14 mouse cellular contexts compared by ENCODE assay signal in the genomic region with DNA sequence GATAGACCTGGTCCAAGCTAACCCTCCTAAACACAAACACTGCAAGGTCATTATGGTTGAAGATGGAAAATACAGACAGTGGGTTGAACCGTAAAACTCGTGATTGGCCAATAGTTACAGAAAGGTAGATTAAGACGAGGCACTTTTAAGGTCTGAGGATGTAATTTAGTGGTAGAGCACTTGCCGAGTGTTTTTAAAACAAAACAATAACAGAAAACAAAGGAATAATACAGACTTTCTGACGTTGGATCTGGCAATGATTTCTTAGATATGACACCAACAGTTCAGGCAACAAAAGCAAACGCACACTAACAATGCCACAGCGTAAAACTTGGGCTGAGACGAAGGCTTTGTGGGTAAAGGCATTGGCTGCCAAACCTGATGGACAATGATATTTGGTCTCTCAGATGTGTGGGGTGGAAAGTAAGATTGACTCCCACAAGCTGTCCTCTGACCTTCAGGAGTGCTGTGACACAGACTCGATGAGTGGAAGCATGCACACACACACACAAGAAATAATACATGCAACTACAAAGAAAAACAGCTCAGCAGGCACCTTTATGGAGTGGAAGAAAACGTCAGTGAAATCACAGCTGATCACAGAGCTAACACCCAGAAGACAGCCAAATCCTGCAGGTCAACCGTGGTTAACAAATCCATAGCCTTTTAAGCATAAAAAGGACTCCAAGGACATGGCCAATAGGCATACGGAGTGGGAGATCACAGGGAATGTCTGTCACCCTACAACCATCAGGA. TPM values are rescaled to one million over a fixed set of nuclear protein-coding genes. Genes with fewer than 3 reads are reported as not detected.
DNase-seq lines count a peak whose midpoint lies in the region; ATAC-seq and TF ChIP-seq lines count a peak whose summit lies in the region.
"Had no signal": no experiment of that assay in that cellular context is flagged by ENCODE, and none has a peak within 500 bp of the region (broad histone marks: within the 10 kb centered on the region; RNA-seq: fewer than 3 reads in every experiment).

No protein-coding gene starts in this region.

- H3K4me3 ChIP-seq in heart, postnatal 0 days (ENCODE audit: low read depth, low read length): no peak overlapping the region
- no peak overlapping the region for H3K4me3 ChIP-seq in heart, embryonic 12.5 days
- H3K4me3 ChIP-seq: liver, embryonic 12.5 days; midbrain, embryonic 13.5 days had no signal

- no peaks in the 10 kb centered on the region for H3K27me3 ChIP-seq in heart, postnatal 0 days (ENCODE audit: control insufficient read depth, insufficient read depth, low read length)
- H3K27me3 ChIP-seq in heart, embryonic 12.5 days (replicated peaks): no peaks in the 10 kb centered on the region
- H3K27me3 ChIP-seq: liver, embryonic 12.5 days; midbrain, embryonic 13.5 days had no signal

- DNase-seq in heart, postnatal 0 days (ENCODE audit: low spot score): peak; percentile 5
- DNase-seq in urinary bladder, adult 2 months (ENCODE audit: low spot score): peak; percentile 17
- DNase-seq in urinary bladder, postnatal 4 days (ENCODE audit: low spot score in 2 of 2): no peak
- DNase-seq in adrenal gland, postnatal 14 days: peak; percentile 35
- no peak for DNase-seq in left cerebral cortex, adult 9 months (ENCODE audit: low spot score in 2 of 2)
- DNase-seq in layer of hippocampus, postnatal 25 days (ENCODE audit: extremely low spot score in 1 of 2, low spot score in 1 of 2): no peak
- DNase-seq: cerebellum, adult 9-11 months; lung, postnatal 10 days; right cerebral cortex, postnatal 4 days had no signal

- H3K36me3 ChIP-seq in heart, postnatal 0 days (replicated peaks; ENCODE audit: control insufficient read depth, insufficient read depth, low read length): no peaks in the 10 kb centered on the region
- no peaks in the 10 kb centered on the region for H3K36me3 ChIP-seq in heart, embryonic 12.5 days
- H3K36me3 ChIP-seq: liver, embryonic 12.5 days; midbrain, embryonic 13.5 days had no signal

- no peak overlapping the region for H3K9ac ChIP-seq in heart, postnatal 0 days (replicated peaks; ENCODE audit: low read depth, low read length)
- no peak overlapping the region for H3K9ac ChIP-seq in heart, embryonic 12.5 days
- H3K9ac ChIP-seq: hindbrain, embryonic 14.5 days; liver, embryonic 12.5 days; midbrain, embryonic 13.5 days had no signal

- 78% methylated on average over 12 of the region's 12 CpGs for WGBS in heart, postnatal 0 days
- WGBS in heart, embryonic 12.5 days: 80% methylated on average over 12 of the region's 12 CpGs

- H3K4me1 ChIP-seq in heart, postnatal 0 days (ENCODE audit: control insufficient read depth, insufficient read depth): peaks cover 64% of the 10 kb centered on the region
- peaks cover 38% of the 10 kb centered on the region for H3K4me1 ChIP-seq in heart, embryonic 12.5 days (replicated peaks)

- ATAC-seq in heart, postnatal 0 days (ENCODE audit: insufficient read depth, low read depth): no peak
- no peak for ATAC-seq in heart, embryonic 12.5 days (ENCODE audit: insufficient number of reproducible peaks, low FRiP score)
- ATAC-seq: liver, embryonic 12.5 days; midbrain, embryonic 13.5 days had no signal

- TF ChIP-seq CTCF in heart, postnatal 0 days (IDR thresholded peaks at IDR 0.05; ENCODE audit: low read depth): no peak

- no peaks in the 10 kb centered on the region for H3K9me3 ChIP-seq in heart, postnatal 0 days (replicated peaks; ENCODE audit: control insufficient read depth, low read length)
- no peaks in the 10 kb centered on the region for H3K9me3 ChIP-seq in heart, embryonic 12.5 days (replicated peaks)
- H3K9me3 ChIP-seq: liver, embryonic 12.5 days; midbrain, embryonic 13.5 days had no signal

- H3K27ac ChIP-seq in heart, postnatal 0 days (ENCODE audit: low read depth): peak overlapping the region; percentile 76
- H3K27ac ChIP-seq in heart, embryonic 12.5 days (ENCODE audit: poor library complexity, severe bottlenecking): no peak overlapping the region
- H3K27ac ChIP-seq: hindbrain, embryonic 14.5 days; liver, embryonic 12.5 days; midbrain, embryonic 13.5 days had no signal

- no peak overlapping the region for H3K4me2 ChIP-seq in heart, postnatal 0 days (ENCODE audit: low read depth, low read length)
- no peak overlapping the region for H3K4me2 ChIP-seq in heart, embryonic 12.5 days
- H3K4me2 ChIP-seq: heart, embryonic 11.5 days; hindbrain, embryonic 14.5 days; liver, embryonic 12.5 days; midbrain, embryonic 13.5 days had no signal

- TF ChIP-seq EP300 in heart, postnatal 0 days (IDR thresholded peaks at IDR 0.05; ENCODE audit: low read depth): no peak

RNA-seq across cellular contexts. Expression of a gene that starts 36.8 kb away (rescaled TPM):
- 29.1 and 53.8 TPM in 2 replicates for total RNA-seq in heart, postnatal 0 days (2014; rRNA removed; ENCODE audit: low replicate concordance)
- 12.8 and 14.9 TPM in 2 replicates for polyA plus RNA-seq in heart, postnatal 0 days (2015; fragmentation: Nextera tagmentation; extraction: Ambion mirVana)
- polyA plus RNA-seq in heart, embryonic 12.5 days (2016; fragmentation: Nextera tagmentation; extraction: Ambion mirVana): 33.7 and 34.2 TPM in 2 replicates
- polyA plus RNA-seq in urinary bladder, adult 2 months (2012; rRNA removed): 20.7 and 21.6 TPM in 2 replicates
- total RNA-seq in adrenal gland, postnatal 14 days (2021): 26.0 and 34.5 TPM in 2 replicates
- 10 to 100 TPM; 15.6 to 15.8 TPM for total RNA-seq in layer of hippocampus, postnatal 25 days (2021)

RNA-seq across cellular contexts. Expression of a gene that starts 39.3 kb away (rescaled TPM):
- total RNA-seq in heart, postnatal 0 days (2014; rRNA removed; ENCODE audit: low replicate concordance): 3.1 and 4.8 TPM in 2 replicates
- polyA plus RNA-seq in heart, postnatal 0 days (2015; fragmentation: Nextera tagmentation; extraction: Ambion mirVana): 2.8 and 2.9 TPM in 2 replicates
- 3.5 and 3.9 TPM in 2 replicates for polyA plus RNA-seq in heart, embryonic 12.5 days (2016; fragmentation: Nextera tagmentation; extraction: Ambion mirVana)
- 19.2 and 25.1 TPM in 2 replicates for polyA plus RNA-seq in urinary bladder, adult 2 months (2012; rRNA removed)
- total RNA-seq in adrenal gland, postnatal 14 days (2021): 14.7 and 16.5 TPM in 2 replicates
- 1 to 10 TPM; 3.1 to 3.4 TPM for total RNA-seq in layer of hippocampus, postnatal 25 days (2021)

RNA-seq across cellular contexts. Expression of a gene that starts 55.6 kb away (rescaled TPM):
- total RNA-seq in heart, postnatal 0 days (2014; rRNA removed; ENCODE audit: low replicate concordance): 0.81 and 3.3 TPM in 2 replicates
- polyA plus RNA-seq in heart, postnatal 0 days (2015; fragmentation: Nextera tagmentation; extraction: Ambion mirVana): 0.85 and 0.91 TPM in 2 replicates
- 1.5 and 1.9 TPM in 2 replicates for polyA plus RNA-seq in heart, embryonic 12.5 days (2016; fragmentation: Nextera tagmentation; extraction: Ambion mirVana)
- 0.69 and 0.87 TPM in 2 replicates for polyA plus RNA-seq in urinary bladder, adult 2 months (2012; rRNA removed)
- total RNA-seq in adrenal gland, postnatal 14 days (2021): 1.4 and 1.7 TPM in 2 replicates
- 1 to 10 TPM; 3.4 TPM for total RNA-seq in layer of hippocampus, postnatal 25 days (2021)

Comparison
In these comparisons a context has a peak if more than half of its experiments do, and no peak if none do; other contexts are left out.
1. DNase-seq: peak in heart, postnatal 0 days (single experiment), urinary bladder, adult 2 months (single experiment) and adrenal gland, postnatal 14 days (single experiment); none in urinary bladder, postnatal 4 days (0 of 2), left cerebral cortex, adult 9 months (0 of 2) and layer of hippocampus, postnatal 25 days (0 of 2).